Mouse (Mus musculus): ENCODE data around the gene Cep57. TPM values are rescaled to one million over a fixed set of nuclear protein-coding genes. Genes with fewer than 3 reads are reported as not detected.

Gene Cep57
- polyA plus RNA-seq (2016; fragmentation: Nextera tagmentation; extraction: Ambion mirVana), result 43.2 and 46.8 TPM in 2 replicates

- Histone ChIP-seq H3K9me3 (replicated peaks) (no peaks in the 10 kb centered on the region), H3K27ac (peak within 1 kb of the TSS; percentile 99), H3K4me3 (peak within 1 kb of the TSS; percentile 92), H3K36me3 (peaks cover 40% of the 10 kb centered on the region), H3K9ac (peak within 1 kb of the TSS; percentile 94), H3K4me2 (peak within 1 kb of the TSS; percentile 82), H3K4me1 (peaks cover 39% of the 10 kb centered on the region), H3K27me3 (replicated peaks) (no peaks in the 10 kb centered on the region)
- ATAC-seq, result peak; percentile 84
- under 1% methylated on average over 44 of the region's 44 CpGs for WGBS (ENCODE audit: insufficient replicate concordance)
Observed at GRCm38 (mm10) chr9:13826832-13827405, at the start of gene Cep57. Gene Cep57 (minus strand): TSS chr9:13827107.

- H3K27me3 ChIP-seq (replicated peaks), result peaks cover 4% of the 10 kb centered on the region; the same call in 1 of the 2 replicates
- WGBS (ENCODE audit: insufficient replicate concordance), result 29% methylated on average over 2 of the region's 2 CpGs
- no peak overlapping the region for H3K4me2 ChIP-seq
- H3K4me3 ChIP-seq, result no peak overlapping the region
- no peak overlapping the region for H3K9ac ChIP-seq
- H3K9me3 ChIP-seq (replicated peaks), result no peaks in the 10 kb centered on the region
- no peaks in the 10 kb centered on the region for H3K4me1 ChIP-seq
- H3K27ac ChIP-seq, result no peak overlapping the region
- no peak for ATAC-seq
- no peaks in the 10 kb centered on the region for H3K36me3 ChIP-seq
Observed at GRCm38 (mm10) chr9:13875340-13875739, 48.4 kb upstream of the Cep57 start.

GRCm38 (mm10) chr9:13874359-13874758 is 47.5 kb upstream of the Cep57 start:
- Histone ChIP-seq H3K9me3 (replicated peaks) (no peaks in the 10 kb centered on the region), H3K4me2 (no peak overlapping the region), H3K27me3 (replicated peaks) (peaks cover 4% of the 10 kb centered on the region; the same call in 1 of the 2 replicates), H3K4me3 (no peak overlapping the region), H3K4me1 (no peaks in the 10 kb centered on the region), H3K36me3 (no peaks in the 10 kb centered on the region), H3K9ac (no peak overlapping the region), H3K27ac (no peak overlapping the region)
- no peak for ATAC-seq
- 29% methylated on average over 2 of the region's 2 CpGs for WGBS (ENCODE audit: insufficient replicate concordance)

GRCm38 (mm10) chr9:13871631-13872030 is 44.7 kb upstream of the Cep57 start:
- Histone ChIP-seq H3K27me3 (replicated peaks) (no peaks in the 10 kb centered on the region; the same call in 1 of the 2 replicates), H3K36me3 (no peaks in the 10 kb centered on the region), H3K4me2 (no peak overlapping the region), H3K27ac (no peak overlapping the region), H3K9ac (no peak overlapping the region), H3K9me3 (replicated peaks) (no peaks in the 10 kb centered on the region), H3K4me3 (no peak overlapping the region), H3K4me1 (no peaks in the 10 kb centered on the region)
- WGBS (ENCODE audit: insufficient replicate concordance), result 65% methylated on average over 7 of the region's 7 CpGs
- ATAC-seq, result no peak

- 41% methylated on average over 2 of the region's 2 CpGs for WGBS (ENCODE audit: insufficient replicate concordance)
- Histone ChIP-seq H3K4me1 (no peaks in the 10 kb centered on the region), H3K9ac (no peak overlapping the region), H3K4me2 (no peak overlapping the region), H3K36me3 (no peaks in the 10 kb centered on the region), H3K27ac (no peak overlapping the region), H3K27me3 (replicated peaks) (no peaks in the 10 kb centered on the region), H3K4me3 (no peak overlapping the region), H3K9me3 (replicated peaks) (no peaks in the 10 kb centered on the region)
- ATAC-seq, result no peak
Observed at GRCm38 (mm10) chr9:13867646-13868045, 40.7 kb upstream of the Cep57 start.

GRCm38 (mm10) chr9:13856777-13857176 is 29.9 kb upstream of the Cep57 start:
- no peaks in the 10 kb centered on the region for H3K4me1 ChIP-seq
- no peak overlapping the region for H3K4me2 ChIP-seq
- ATAC-seq, result no peak
- H3K4me3 ChIP-seq, result no peak overlapping the region
- no peaks in the 10 kb centered on the region for H3K27me3 ChIP-seq (replicated peaks)
- no peaks in the 10 kb centered on the region for H3K9me3 ChIP-seq (replicated peaks)
- no peaks in the 10 kb centered on the region for H3K36me3 ChIP-seq
- no peak overlapping the region for H3K27ac ChIP-seq
- H3K9ac ChIP-seq, result no peak overlapping the region
- WGBS (ENCODE audit: insufficient replicate concordance), result 60% methylated on average over 4 of the region's 4 CpGs

- no peak overlapping the region for H3K9ac ChIP-seq
- H3K4me3 ChIP-seq, result no peak overlapping the region
- H3K9me3 ChIP-seq (replicated peaks), result no peaks in the 10 kb centered on the region
- no peaks in the 10 kb centered on the region for H3K27me3 ChIP-seq (replicated peaks)
- no peak overlapping the region for H3K4me2 ChIP-seq
- ATAC-seq, result no peak
- no peak overlapping the region for H3K27ac ChIP-seq
- WGBS (ENCODE audit: insufficient replicate concordance), result 48% methylated on average over 1 of the region's 1 CpGs
- no peaks in the 10 kb centered on the region for H3K4me1 ChIP-seq
- no peaks in the 10 kb centered on the region for H3K36me3 ChIP-seq
Observed at GRCm38 (mm10) chr9:13856247-13856646, 29.3 kb upstream of the Cep57 start.

- Histone ChIP-seq H3K4me1 (no peaks in the 10 kb centered on the region), H3K36me3 (no peaks in the 10 kb centered on the region), H3K4me3 (no peak overlapping the region), H3K27me3 (replicated peaks) (no peaks in the 10 kb centered on the region), H3K4me2 (no peak overlapping the region), H3K27ac (no peak overlapping the region), H3K9ac (no peak overlapping the region), H3K9me3 (replicated peaks) (no peaks in the 10 kb centered on the region)
- 42% methylated on average over 3 of the region's 3 CpGs for WGBS (ENCODE audit: insufficient replicate concordance)
- ATAC-seq, result no peak
Observed at GRCm38 (mm10) chr9:13853876-13854275, 27.0 kb upstream of the Cep57 start.

- ATAC-seq, result no peak
- 78% methylated on average over 10 of the region's 10 CpGs for whole genome bisulfite sequencing (ENCODE audit: insufficient replicate concordance)
Observed at GRCm38 (mm10) chr9:13848481-13849480, 21.9 kb upstream of the Cep57 start.

GRCm38 (mm10) chr9:13847591-13847990 is 20.7 kb upstream of the Cep57 start:
- Histone ChIP-seq H3K9me3 (replicated peaks) (no peaks in the 10 kb centered on the region), H3K27ac (no peak overlapping the region), H3K4me2 (no peak overlapping the region), H3K4me1 (no peaks in the 10 kb centered on the region), H3K9ac (no peak overlapping the region), H3K36me3 (peaks cover 35% of the 10 kb centered on the region), H3K4me3 (no peak overlapping the region), H3K27me3 (replicated peaks) (no peaks in the 10 kb centered on the region)
- no peak for ATAC-seq
- 74% methylated on average over 3 of the region's 3 CpGs for WGBS (ENCODE audit: insufficient replicate concordance)

More at GRCm38 (mm10) chr9:13848481-13849480, 21.9 kb upstream of the Cep57 start:
- peaks cover 23% of the 10 kb centered on the region for H3K36me3 ChIP-seq
- H3K27me3 ChIP-seq (replicated peaks), result no peaks in the 10 kb centered on the region
- no peak overlapping the region for H3K4me2 ChIP-seq
- H3K4me1 ChIP-seq, result no peaks in the 10 kb centered on the region
- H3K4me3 ChIP-seq, result no peak overlapping the region
- no peak overlapping the region for H3K27ac ChIP-seq
- H3K9ac ChIP-seq, result no peak overlapping the region
- H3K9me3 ChIP-seq (replicated peaks), result no peaks in the 10 kb centered on the region

GRCm38 (mm10) chr9:13836726-13837125 is 9.8 kb upstream of the Cep57 start:
- H3K36me3 ChIP-seq, result peaks cover 92% of the 10 kb centered on the region
- 44% methylated on average over 2 of the region's 2 CpGs for WGBS (ENCODE audit: insufficient replicate concordance)

GRCm38 (mm10) chr9:13835256-13835655 is 8.3 kb upstream of the Cep57 start:
- Histone ChIP-seq H3K9ac (no peak overlapping the region), H3K9me3 (replicated peaks) (no peaks in the 10 kb centered on the region), H3K4me3 (no peak overlapping the region), H3K4me2 (no peak overlapping the region), H3K36me3 (peaks cover 91% of the 10 kb centered on the region), H3K4me1 (peaks cover 5% of the 10 kb centered on the region; the same call in 1 of the 2 replicates), H3K27me3 (replicated peaks) (no peaks in the 10 kb centered on the region), H3K27ac (no peak overlapping the region)
- 69% methylated on average over 3 of the region's 3 CpGs for WGBS (ENCODE audit: insufficient replicate concordance)
- no peak for ATAC-seq

More at GRCm38 (mm10) chr9:13836726-13837125, 9.8 kb upstream of the Cep57 start:
- no peaks in the 10 kb centered on the region for H3K9me3 ChIP-seq (replicated peaks)
- no peaks in the 10 kb centered on the region for H3K27me3 ChIP-seq (replicated peaks)
- no peak overlapping the region for H3K4me2 ChIP-seq
- H3K4me3 ChIP-seq, result no peak overlapping the region
- H3K27ac ChIP-seq, result no peak overlapping the region
- no peak overlapping the region for H3K9ac ChIP-seq
- H3K4me1 ChIP-seq, result no peaks in the 10 kb centered on the region
- no peak for ATAC-seq

Measured in liver, embryonic 12.5 days (tissue).